Mouse (Mus musculus): ENCODE results near the gene Hemgn. TPM values are rescaled to one million over a fixed set of nuclear protein-coding genes. Genes with fewer than 3 reads are reported as not detected.

The Hemgn gene
- polyA plus RNA-seq, 1 experiment: not detected

DNA sequence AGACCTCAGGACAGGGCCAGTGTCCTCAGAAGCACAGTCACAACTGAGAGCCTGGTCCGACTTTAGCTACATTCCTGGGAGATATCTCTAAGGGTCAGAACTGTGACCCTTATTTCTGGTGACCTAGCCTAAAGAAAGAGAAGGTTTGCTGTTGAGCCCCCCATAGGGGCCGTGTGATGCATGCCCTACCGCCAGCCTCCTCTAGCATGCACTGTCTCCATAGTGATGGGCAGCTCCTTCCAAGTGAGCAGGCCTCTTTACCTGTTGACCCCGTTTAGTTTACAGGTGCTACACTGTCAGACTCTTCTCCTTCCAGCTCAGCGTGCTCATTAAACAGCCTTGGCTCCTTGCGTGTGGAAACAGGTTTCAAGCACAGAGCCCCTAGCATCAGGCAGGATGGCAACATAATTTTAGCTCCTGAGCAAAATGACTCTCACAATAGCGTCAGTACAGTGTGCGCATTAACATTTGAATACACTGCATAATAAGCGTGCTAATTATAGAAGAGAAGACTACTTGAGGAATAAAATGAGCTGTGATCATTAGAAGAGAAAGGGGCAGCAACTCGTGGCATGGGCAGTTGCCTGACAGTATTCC, 15.7 kb upstream of the Hemgn start:
- TF ChIP-seq POLR2A (IDR thresholded peaks at IDR 0.05; ENCODE audit: insufficient read depth, low read depth, low read length) (no peak), CTCF (IDR thresholded peaks at IDR 0.05; ENCODE audit: insufficient read depth, low read depth, low read length) (no peak)
- H3K4me3 ChIP-seq (ENCODE audit: insufficient read depth, low read depth, low read length): no peak overlapping the region
- H3K4me1 ChIP-seq (ENCODE audit: control insufficient read depth, insufficient read depth, low read length): peaks cover 3% of the 10 kb centered on the region
- H3K27ac ChIP-seq (ENCODE audit: insufficient read depth, low read depth, low read length): peak overlapping the region; percentile 88
- WGBS: 21% methylated on average over 10 of the region's 10 CpGs

DNA sequence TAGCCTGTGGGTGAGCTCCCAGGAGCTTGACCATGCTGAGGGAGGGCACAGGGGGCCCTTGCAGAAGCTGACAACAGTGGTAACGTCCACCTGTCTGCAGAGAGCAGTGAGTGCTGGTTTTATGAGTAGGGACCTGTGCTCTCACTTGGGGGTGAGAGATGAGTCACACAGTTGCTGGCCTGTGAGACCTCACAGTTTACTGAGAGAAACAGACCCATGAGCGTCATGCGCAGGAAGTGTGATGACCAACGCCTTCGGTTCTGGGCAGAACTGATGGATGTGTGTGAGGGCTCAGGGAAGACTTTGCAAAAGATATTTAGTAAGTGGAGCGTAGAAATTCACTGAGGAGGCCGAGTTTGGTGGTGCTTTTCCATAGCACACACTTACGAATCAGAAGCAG, 9.3 kb upstream of the Hemgn start:
- Histone ChIP-seq H3K27ac (ENCODE audit: insufficient read depth, low read depth, low read length) (no peak overlapping the region), H3K4me3 (ENCODE audit: insufficient read depth, low read depth, low read length) (no peak overlapping the region), H3K4me1 (ENCODE audit: control insufficient read depth, insufficient read depth, low read length) (no peaks in the 10 kb centered on the region)
- 83% methylated on average over 8 of the region's 8 CpGs for WGBS
- TF ChIP-seq POLR2A (IDR thresholded peaks at IDR 0.05; ENCODE audit: insufficient read depth, low read depth, low read length) (no peak), CTCF (IDR thresholded peaks at IDR 0.05; ENCODE audit: insufficient read depth, low read depth, low read length) (no peak)

GRCm38 (mm10) chr4:46418851-46419250, 5.5 kb upstream of the Hemgn start:
- H3K27ac ChIP-seq (ENCODE audit: insufficient read depth, low read depth, low read length): no peak overlapping the region
- H3K4me1 ChIP-seq (ENCODE audit: control insufficient read depth, insufficient read depth, low read length): no peaks in the 10 kb centered on the region
- TF ChIP-seq CTCF (IDR thresholded peaks at IDR 0.05; ENCODE audit: insufficient read depth, low read depth, low read length) (no peak), POLR2A (IDR thresholded peaks at IDR 0.05; ENCODE audit: insufficient read depth, low read depth, low read length) (no peak)
- WGBS: 63% methylated on average over 9 of the region's 9 CpGs
- no peak overlapping the region for H3K4me3 ChIP-seq (ENCODE audit: insufficient read depth, low read depth, low read length)

DNA sequence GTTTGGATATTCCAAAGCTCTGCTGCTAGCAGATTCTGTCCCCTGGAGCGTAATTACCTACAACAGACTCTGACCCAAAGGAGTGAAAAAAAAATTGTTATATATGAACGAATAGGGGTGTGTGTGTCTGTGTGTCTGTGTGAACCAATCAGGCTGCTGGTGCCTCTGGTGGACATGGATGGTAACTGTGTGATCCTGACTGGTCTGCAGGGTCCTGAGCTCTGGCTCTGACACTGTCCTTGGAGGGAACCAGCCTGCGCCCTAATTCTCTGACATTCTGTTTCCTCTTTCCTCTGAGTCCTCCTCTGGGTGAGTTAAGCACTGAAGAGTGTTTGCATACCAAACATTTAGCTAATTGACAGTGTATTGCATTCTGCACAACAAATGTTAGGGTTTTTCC, 4.2 kb upstream of the Hemgn start:
- Histone ChIP-seq H3K4me3 (ENCODE audit: insufficient read depth, low read depth, low read length) (no peak overlapping the region), H3K27ac (ENCODE audit: insufficient read depth, low read depth, low read length) (no peak overlapping the region), H3K4me1 (ENCODE audit: control insufficient read depth, insufficient read depth, low read length) (no peaks in the 10 kb centered on the region)
- TF ChIP-seq CTCF (IDR thresholded peaks at IDR 0.05; ENCODE audit: insufficient read depth, low read depth, low read length) (no peak), POLR2A (IDR thresholded peaks at IDR 0.05; ENCODE audit: insufficient read depth, low read depth, low read length) (no peak)
- 66% methylated on average over 3 of the region's 3 CpGs for WGBS

- WGBS: 57% methylated on average over 1 of the region's 1 CpGs
Measured at GRCm38 (mm10) chr4:46412113-46412512, 1.2 kb downstream of the Hemgn start.

DNA sequence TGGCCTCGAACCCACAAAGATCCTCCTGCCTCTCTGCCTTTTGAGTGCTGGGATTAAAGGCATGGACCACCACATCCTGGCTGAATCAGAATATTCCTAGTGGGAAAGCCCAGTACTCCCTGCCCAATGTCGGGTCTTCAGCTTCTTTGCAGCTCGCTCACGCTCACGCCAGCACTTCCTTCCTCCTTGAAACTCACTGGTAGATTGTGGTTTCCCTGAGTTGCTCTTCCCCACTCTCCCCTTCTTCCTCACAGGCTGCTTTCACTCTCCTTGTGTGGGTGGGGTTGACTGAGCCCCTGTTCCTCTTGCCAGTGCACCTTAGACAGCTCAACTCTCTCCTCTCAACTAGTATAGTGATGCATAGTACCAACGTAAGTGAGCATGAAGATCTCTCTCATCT, 1.8 kb downstream of the Hemgn start:
- H3K27ac ChIP-seq (ENCODE audit: insufficient read depth, low read depth, low read length): no peak overlapping the region
- WGBS: 88% methylated on average over 6 of the region's 6 CpGs
- H3K4me1 ChIP-seq (ENCODE audit: control insufficient read depth, insufficient read depth, low read length): no peaks in the 10 kb centered on the region
- H3K4me3 ChIP-seq (ENCODE audit: insufficient read depth, low read depth, low read length): no peak overlapping the region
- no peak for TF ChIP-seq POLR2A (IDR thresholded peaks at IDR 0.05; ENCODE audit: insufficient read depth, low read depth, low read length)
- TF ChIP-seq CTCF (IDR thresholded peaks at IDR 0.05; ENCODE audit: insufficient read depth, low read depth, low read length): no peak

More at GRCm38 (mm10) chr4:46412113-46412512, 1.2 kb downstream of the Hemgn start:
- no peak overlapping the region for H3K27ac ChIP-seq (ENCODE audit: insufficient read depth, low read depth, low read length)
- H3K4me3 ChIP-seq (ENCODE audit: insufficient read depth, low read depth, low read length): no peak overlapping the region
- H3K4me1 ChIP-seq (ENCODE audit: control insufficient read depth, insufficient read depth, low read length): no peaks in the 10 kb centered on the region
- TF ChIP-seq CTCF (IDR thresholded peaks at IDR 0.05; ENCODE audit: insufficient read depth, low read depth, low read length) (no peak), POLR2A (IDR thresholded peaks at IDR 0.05; ENCODE audit: insufficient read depth, low read depth, low read length) (no peak)

DNA sequence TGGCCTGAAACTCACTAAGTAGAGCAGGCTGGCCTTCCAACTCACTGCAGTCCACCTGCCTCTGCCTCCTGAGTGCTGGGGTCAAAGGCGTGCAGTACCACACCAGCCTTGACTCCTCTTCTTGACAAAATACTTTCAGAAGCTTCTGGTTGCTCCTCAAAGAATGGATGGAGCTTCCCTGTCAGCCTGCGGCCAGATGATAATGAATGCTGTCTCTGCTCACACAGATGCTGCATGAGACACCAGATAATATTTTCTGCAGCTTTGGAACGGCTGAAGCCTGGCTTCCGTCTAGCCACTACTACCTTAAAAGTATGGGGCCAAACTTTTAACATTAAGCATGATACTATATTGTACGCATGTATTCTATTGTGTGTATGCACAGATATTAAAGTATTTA, 2.6 kb downstream of the Hemgn start:
- TF ChIP-seq POLR2A (IDR thresholded peaks at IDR 0.05; ENCODE audit: insufficient read depth, low read depth, low read length): no peak
- no peak for TF ChIP-seq CTCF (IDR thresholded peaks at IDR 0.05; ENCODE audit: insufficient read depth, low read depth, low read length)
- Histone ChIP-seq H3K4me3 (ENCODE audit: insufficient read depth, low read depth, low read length) (no peak overlapping the region), H3K4me1 (ENCODE audit: control insufficient read depth, insufficient read depth, low read length) (no peaks in the 10 kb centered on the region), H3K27ac (ENCODE audit: insufficient read depth, low read depth, low read length) (no peak overlapping the region)
- 97% methylated on average over 5 of the region's 5 CpGs for WGBS

GRCm38 (mm10) chr4:46406966-46407703, 6.2 kb downstream of the Hemgn start:
- Histone ChIP-seq H3K4me1 (ENCODE audit: control insufficient read depth, insufficient read depth, low read length) (no peaks in the 10 kb centered on the region), H3K27ac (ENCODE audit: insufficient read depth, low read depth, low read length) (no peak overlapping the region), H3K4me3 (ENCODE audit: insufficient read depth, low read depth, low read length) (no peak overlapping the region)
- WGBS: 92% methylated on average over 8 of the region's 8 CpGs
- TF ChIP-seq CTCF (IDR thresholded peaks at IDR 0.05; ENCODE audit: insufficient read depth, low read depth, low read length) (no peak), POLR2A (IDR thresholded peaks at IDR 0.05; ENCODE audit: insufficient read depth, low read depth, low read length) (no peak)

- 87% methylated on average over 6 of the region's 6 CpGs for WGBS
- Histone ChIP-seq H3K4me3 (ENCODE audit: insufficient read depth, low read depth, low read length) (no peak overlapping the region), H3K4me1 (ENCODE audit: control insufficient read depth, insufficient read depth, low read length) (no peaks in the 10 kb centered on the region), H3K27ac (ENCODE audit: insufficient read depth, low read depth, low read length) (no peak overlapping the region)
- TF ChIP-seq POLR2A (IDR thresholded peaks at IDR 0.05; ENCODE audit: insufficient read depth, low read depth, low read length): no peak
- no peak for TF ChIP-seq CTCF (IDR thresholded peaks at IDR 0.05; ENCODE audit: insufficient read depth, low read depth, low read length)
Measured at GRCm38 (mm10) chr4:46404042-46404795, 9.1 kb downstream of the Hemgn start.
